Mouse (Mus musculus): ENCODE results near the gene Nlrp1a.

GRCm38 (mm10) chr11:71107128-71107527 lies 37.4 kb downstream of the Nlrp1a start:
- TF ChIP-seq CTCF (IDR thresholded peaks at IDR 0.05; ENCODE audit: low read depth, low read length) (no peak), POLR2AphosphoS5 (IDR thresholded peaks at IDR 0.05; ENCODE audit: insufficient replicate concordance, low read depth, low read length) (no peak), GATA1 (IDR thresholded peaks at IDR 0.05; ENCODE audit: borderline replicate concordance, low read length) (no peak), TAL1 (conservative IDR thresholded peaks at IDR 0.05; ENCODE audit: low read depth, low read length) (no peak), GATA2 (IDR thresholded peaks at IDR 0.05; ENCODE audit: borderline replicate concordance, low read depth, low read length) (no peak)
